Mouse (Mus musculus): Measurements from ENCODE around the gene Spag6. TPM values are rescaled to one million over a fixed set of nuclear protein-coding genes. Genes with fewer than 3 reads are reported as not detected.

Gene Spag6
- polyA plus RNA-seq, 1 experiment = 2.5 TPM

GRCm38 (mm10) chr2:18689064-18689921, 4.5 kb upstream of the Spag6 start:
- peak; percentile 39 to 65 for DNase-seq
- TF ChIP-seq CTCF (IDR thresholded peaks at IDR 0.05; ENCODE audit: borderline replicate concordance, insufficient read depth, low read depth, low read length) = no peak
- no peak for TF ChIP-seq POLR2A (IDR thresholded peaks at IDR 0.05; ENCODE audit: borderline replicate concordance, insufficient read depth, low read length)
- Histone ChIP-seq H3K4me1 (ENCODE audit: control insufficient read depth, insufficient read depth, low read length) (no peaks in the 10 kb centered on the region; the same call in 1 of the 2 replicates), H3K27ac (ENCODE audit: insufficient read depth, low read length) (no peak overlapping the region), H3K4me3 (replicated peaks; ENCODE audit: insufficient read depth, low read depth, low read length) (peak overlapping the region; percentile 52), H3K27me3 (ENCODE audit: control insufficient read depth, insufficient read depth, low read length) (peaks cover 12% of the 10 kb centered on the region; the same call in 1 of the 2 replicates)
- WGBS = 1% methylated on average over 51 of the region's 51 CpGs

- under 1% methylated on average over 58 of the region's 58 CpGs for WGBS
- Histone ChIP-seq H3K27me3 (ENCODE audit: control insufficient read depth, insufficient read depth, low read length) (peaks cover 12% of the 10 kb centered on the region; the same call in 1 of the 2 replicates), H3K4me1 (ENCODE audit: control insufficient read depth, insufficient read depth, low read length) (no peaks in the 10 kb centered on the region; the same call in 1 of the 2 replicates), H3K4me3 (replicated peaks; ENCODE audit: insufficient read depth, low read depth, low read length) (peak overlapping the region; percentile 7), H3K27ac (ENCODE audit: insufficient read depth, low read length) (no peak overlapping the region)
- TF ChIP-seq CTCF (IDR thresholded peaks at IDR 0.05; ENCODE audit: borderline replicate concordance, insufficient read depth, low read depth, low read length) (no peak), POLR2A (IDR thresholded peaks at IDR 0.05; ENCODE audit: borderline replicate concordance, insufficient read depth, low read length) (no peak)
- peak; percentile 33 to 52 for DNase-seq
These were observed 3.7 kb upstream of the Spag6 start for GRCm38 (mm10) chr2:18690055-18690691.

GRCm38 (mm10) chr2:18690756-18691155, 3.1 kb upstream of the Spag6 start:
- 13% methylated on average over 9 of the region's 9 CpGs for WGBS
- TF ChIP-seq POLR2A (IDR thresholded peaks at IDR 0.05; ENCODE audit: borderline replicate concordance, insufficient read depth, low read length) (no peak), CTCF (IDR thresholded peaks at IDR 0.05; ENCODE audit: borderline replicate concordance, insufficient read depth, low read depth, low read length) (no peak)
- no peak for DNase-seq
- Histone ChIP-seq H3K27me3 (ENCODE audit: control insufficient read depth, insufficient read depth, low read length) (peaks cover 12% of the 10 kb centered on the region; the same call in 1 of the 2 replicates), H3K4me3 (replicated peaks; ENCODE audit: insufficient read depth, low read depth, low read length) (no peak overlapping the region), H3K27ac (ENCODE audit: insufficient read depth, low read length) (no peak overlapping the region), H3K4me1 (ENCODE audit: control insufficient read depth, insufficient read depth, low read length) (no peaks in the 10 kb centered on the region; the same call in 1 of the 2 replicates)

- no peak for DNase-seq
- Histone ChIP-seq H3K4me1 (ENCODE audit: control insufficient read depth, insufficient read depth, low read length) (no peaks in the 10 kb centered on the region; the same call in 1 of the 2 replicates), H3K27me3 (ENCODE audit: control insufficient read depth, insufficient read depth, low read length) (peaks cover 12% of the 10 kb centered on the region; the same call in 1 of the 2 replicates), H3K4me3 (replicated peaks; ENCODE audit: insufficient read depth, low read depth, low read length) (no peak overlapping the region), H3K27ac (ENCODE audit: insufficient read depth, low read length) (no peak overlapping the region)
- no peak for TF ChIP-seq CTCF (IDR thresholded peaks at IDR 0.05; ENCODE audit: borderline replicate concordance, insufficient read depth, low read depth, low read length)
- TF ChIP-seq POLR2A (IDR thresholded peaks at IDR 0.05; ENCODE audit: borderline replicate concordance, insufficient read depth, low read length) = no peak
These were observed 1.8 kb upstream of the Spag6 start for GRCm38 (mm10) chr2:18692031-18692430.

GRCm38 (mm10) chr2:18692548-18692947, 1.3 kb upstream of the Spag6 start:
- no peak for DNase-seq
- no peak for TF ChIP-seq POLR2A (IDR thresholded peaks at IDR 0.05; ENCODE audit: borderline replicate concordance, insufficient read depth, low read length)
- no peak for TF ChIP-seq CTCF (IDR thresholded peaks at IDR 0.05; ENCODE audit: borderline replicate concordance, insufficient read depth, low read depth, low read length)
- WGBS = 35% methylated on average over 1 of the region's 1 CpGs
- Histone ChIP-seq H3K4me3 (replicated peaks; ENCODE audit: insufficient read depth, low read depth, low read length) (no peak overlapping the region), H3K4me1 (ENCODE audit: control insufficient read depth, insufficient read depth, low read length) (no peaks in the 10 kb centered on the region; the same call in 1 of the 2 replicates), H3K27ac (ENCODE audit: insufficient read depth, low read length) (no peak overlapping the region), H3K27me3 (ENCODE audit: control insufficient read depth, insufficient read depth, low read length) (peaks cover 12% of the 10 kb centered on the region; the same call in 1 of the 2 replicates)

GRCm38 (mm10) chr2:18693491-18693870, 351 bp upstream of the Spag6 start:
- H3K27ac ChIP-seq (ENCODE audit: insufficient read depth, low read length) = no peak overlapping the region
- TF ChIP-seq POLR2A (IDR thresholded peaks at IDR 0.05; ENCODE audit: borderline replicate concordance, insufficient read depth, low read length) (no peak), CTCF (IDR thresholded peaks at IDR 0.05; ENCODE audit: borderline replicate concordance, insufficient read depth, low read depth, low read length) (no peak)
- H3K4me1 ChIP-seq (ENCODE audit: control insufficient read depth, insufficient read depth, low read length) = no peaks in the 10 kb centered on the region; the same call in 1 of the 2 replicates
- WGBS = 4% methylated on average over 5 of the region's 5 CpGs
- H3K27me3 ChIP-seq (ENCODE audit: control insufficient read depth, insufficient read depth, low read length) = peaks cover 12% of the 10 kb centered on the region; the same call in 1 of the 2 replicates
- H3K4me3 ChIP-seq (replicated peaks; ENCODE audit: insufficient read depth, low read depth, low read length) = peak overlapping the region; percentile 79
- no peak for DNase-seq

- H3K27me3 ChIP-seq (ENCODE audit: control insufficient read depth, insufficient read depth, low read length) = peaks cover 8% of the 10 kb centered on the region; the same call in 1 of the 2 replicates
- TF ChIP-seq CTCF (IDR thresholded peaks at IDR 0.05; ENCODE audit: borderline replicate concordance, insufficient read depth, low read depth, low read length) = no peak
- no peak for TF ChIP-seq POLR2A (IDR thresholded peaks at IDR 0.05; ENCODE audit: borderline replicate concordance, insufficient read depth, low read length)
- H3K4me3 ChIP-seq (replicated peaks; ENCODE audit: insufficient read depth, low read depth, low read length) = peak overlapping the region; percentile 79
- WGBS = 2% methylated on average over 20 of the region's 20 CpGs
- no peaks in the 10 kb centered on the region; the same call in none of the 2 replicates for H3K4me1 ChIP-seq (ENCODE audit: control insufficient read depth, insufficient read depth, low read length)
- DNase-seq = no peak
- H3K27ac ChIP-seq (ENCODE audit: insufficient read depth, low read length) = no peak overlapping the region
These were observed 749 bp downstream of the Spag6 start for GRCm38 (mm10) chr2:18694611-18694950.

Data from cerebellum, adult 2 months (tissue).